Mouse (Mus musculus): ENCODE results near the gene Stk16.
A peak's percentile ranks its signal among the peaks of the same experiment; 100 is the strongest.

The Stk16 gene

DNA sequence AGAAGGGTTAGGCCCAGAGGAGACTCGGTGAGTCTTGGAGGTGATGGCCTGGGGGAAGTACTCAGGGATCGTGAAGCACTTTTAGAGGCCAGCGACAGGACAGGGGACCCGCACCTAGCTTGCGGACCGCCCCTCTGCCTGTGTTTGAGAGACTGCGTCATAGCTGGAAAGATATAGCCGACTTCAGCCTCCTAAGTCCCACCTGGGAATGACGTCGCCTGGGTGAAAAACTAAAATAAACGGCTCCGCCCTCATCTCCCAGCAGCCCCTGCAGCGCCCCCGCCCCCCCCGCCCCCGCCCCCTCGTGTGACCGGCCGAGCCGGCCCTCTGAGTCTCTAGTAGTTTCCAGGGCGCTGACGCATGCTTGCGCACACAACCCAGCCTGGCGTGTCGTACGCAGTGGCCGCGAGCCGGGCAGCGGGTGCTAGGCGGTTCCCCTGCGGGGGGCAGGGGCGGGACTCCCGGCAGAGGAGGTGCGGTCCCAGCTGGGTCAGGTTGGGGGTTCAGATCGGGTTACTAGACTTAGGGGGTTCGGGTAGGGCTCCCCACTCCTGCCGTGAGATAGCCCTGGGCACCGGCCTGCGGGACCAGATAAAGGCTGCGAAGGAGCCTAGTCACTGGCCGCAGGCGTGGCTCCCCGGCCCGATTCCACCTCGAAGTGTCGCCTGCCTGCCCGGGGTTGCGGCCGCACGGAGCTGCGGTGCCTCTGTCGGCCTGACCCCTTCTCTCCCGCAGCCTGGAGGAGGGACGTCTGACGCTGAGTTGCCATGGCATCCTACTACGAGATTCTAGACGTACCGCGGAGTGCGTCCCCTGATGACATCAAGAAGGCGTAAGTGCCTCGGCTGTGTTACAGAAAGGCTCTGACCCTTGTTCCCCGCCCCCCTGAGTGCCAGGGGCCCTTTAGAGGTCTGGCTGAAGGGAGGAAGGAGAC, 25.7 kb downstream of the Stk16 start, which contains the start of gene Dnajb2:
Gene Dnajb2 (plus strand): TSS at position 290 of the 934 bp plus-strand sequence.
- peak; percentile 89 for DNase-seq (ENCODE audit: low read depth, low spot score)

DNA sequence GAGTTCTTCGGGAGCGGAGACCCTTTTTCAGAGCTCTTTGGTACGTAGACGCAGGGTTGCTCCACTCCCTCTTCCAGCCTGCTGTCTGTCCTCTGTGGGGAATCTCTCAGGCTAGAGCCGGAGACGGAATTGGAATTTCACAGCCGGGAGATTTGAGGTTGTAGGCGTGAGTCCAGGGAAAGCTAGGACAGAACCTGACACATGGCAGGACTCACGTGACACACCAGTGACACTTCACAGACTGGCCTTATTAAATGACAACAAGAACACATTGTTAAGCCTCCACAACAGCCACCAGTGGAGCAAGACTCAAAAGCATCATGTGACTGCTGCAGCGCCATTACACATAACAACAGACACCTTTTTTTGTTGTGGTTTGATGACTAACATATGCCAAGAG, 29.0 kb downstream of the Stk16 start:
- DNase-seq (ENCODE audit: low read depth, low spot score), result no peak

DNA sequence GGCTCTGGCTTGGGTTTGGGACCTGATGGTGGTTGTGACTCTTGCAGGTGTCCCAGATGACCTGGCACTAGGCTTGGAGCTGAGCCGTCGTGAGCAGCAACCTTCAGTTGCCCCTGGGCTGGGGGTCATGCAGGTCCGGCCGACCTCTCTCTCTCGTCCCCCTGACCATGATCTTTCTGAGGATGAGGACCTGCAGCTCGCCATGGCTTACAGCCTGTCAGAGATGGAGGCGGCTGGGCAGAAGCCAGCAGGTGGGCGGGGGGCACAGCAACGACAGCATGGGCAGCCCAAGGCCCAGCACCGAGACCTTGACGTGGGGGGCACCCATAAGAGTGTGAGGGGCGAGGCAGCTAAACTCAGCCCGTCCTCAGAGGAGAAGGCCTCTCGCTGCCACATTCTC, 32.8 kb downstream of the Stk16 start:
- DNase-seq (ENCODE audit: low read depth, low spot score), result no peak

DNA sequence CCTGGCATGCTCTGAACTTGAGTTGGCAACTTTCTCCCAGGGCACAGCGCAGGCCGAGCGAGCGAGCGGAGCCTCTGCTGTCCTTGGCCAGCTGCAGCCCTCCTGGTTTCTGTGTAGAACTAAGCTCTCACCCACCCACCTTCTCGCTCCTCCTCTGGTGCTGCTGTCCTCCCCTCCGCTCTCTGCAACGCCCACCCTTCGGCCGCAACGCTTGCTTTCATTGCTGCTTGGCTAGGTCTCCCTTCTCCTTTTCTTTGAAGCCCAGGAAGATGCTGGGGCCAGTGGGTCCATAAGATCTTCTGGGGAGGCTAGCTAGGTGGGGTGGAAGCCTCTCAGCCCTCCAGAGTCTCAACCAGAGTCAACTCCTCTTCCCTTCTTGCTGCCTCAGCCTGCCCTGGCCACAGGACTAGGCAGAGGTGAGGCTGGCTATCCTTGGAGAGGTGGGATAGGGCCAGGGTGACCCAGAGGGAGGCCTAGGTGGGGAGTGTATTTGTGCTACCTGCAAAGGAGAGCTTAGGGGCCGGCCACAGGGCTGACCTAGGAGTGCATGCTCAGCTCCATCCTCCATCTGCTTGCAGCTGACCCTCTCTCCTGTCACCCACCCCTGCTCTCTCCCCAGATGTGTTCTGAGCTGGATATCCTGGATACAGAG, 33.7 kb downstream of the Stk16 start:
- no peak for DNase-seq (ENCODE audit: low read depth, low spot score)

DNA sequence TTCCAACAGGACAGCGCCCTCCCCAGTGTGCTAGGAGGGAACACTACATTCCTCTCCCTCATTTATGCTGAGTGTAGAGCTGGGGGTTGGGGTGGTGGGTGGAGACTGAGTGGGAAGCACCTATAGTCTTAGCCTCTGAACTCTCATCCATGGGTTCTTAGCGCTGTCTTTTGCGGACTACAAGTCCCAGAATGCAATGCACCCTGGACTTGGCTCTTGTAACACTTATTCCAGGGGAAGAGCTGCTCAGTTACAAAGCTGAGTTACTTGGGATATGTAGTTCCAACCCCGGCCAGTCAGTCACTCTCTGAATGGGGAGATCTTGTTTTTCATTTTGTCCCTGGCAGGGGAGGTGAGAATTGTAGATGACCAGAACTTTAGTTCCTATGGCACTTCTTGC, 34.2 kb downstream of the Stk16 start:
- DNase-seq (ENCODE audit: low read depth, low spot score), result peak; percentile 26

- DNase-seq (ENCODE audit: low read depth, low spot score), result no peak
Measured at GRCm38 (mm10) chr1:75247071-75247930, 36.7 kb downstream of the Stk16 start.

DNA sequence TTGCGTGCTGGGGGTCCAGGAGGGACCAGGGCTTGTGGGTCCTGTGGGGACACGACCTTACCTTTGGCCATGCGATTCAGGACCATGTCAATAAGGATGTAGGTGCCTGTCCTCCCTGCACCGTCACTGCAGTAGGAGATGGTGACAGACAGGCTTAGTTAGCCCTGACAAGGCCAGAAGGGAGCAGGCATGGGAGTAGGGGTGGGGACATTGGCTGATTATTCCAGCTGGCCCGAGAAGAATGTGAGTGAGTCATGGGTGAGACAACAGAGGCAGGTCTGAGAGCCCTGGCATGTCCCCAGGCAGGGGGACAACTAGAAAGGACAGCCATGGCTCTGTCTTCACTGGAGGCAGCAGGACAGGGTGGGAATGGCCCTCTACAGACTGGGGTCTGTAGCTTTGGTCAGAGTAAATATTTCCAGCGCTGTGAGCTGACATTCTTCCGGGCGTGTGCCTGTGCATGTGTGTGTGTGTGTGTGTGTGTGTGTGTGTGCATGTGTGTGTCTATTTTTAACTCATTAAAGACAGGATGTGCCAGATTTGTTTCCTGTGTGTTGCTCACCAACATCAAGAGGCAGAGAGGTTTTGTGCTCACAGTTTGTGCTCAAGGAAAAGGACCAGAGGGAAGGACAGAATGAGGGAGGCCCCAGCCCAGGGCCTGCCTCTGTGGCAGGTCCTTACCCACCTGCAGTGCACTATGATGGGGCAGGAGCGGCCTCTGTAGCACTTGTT, 37.6 kb downstream of the Stk16 start:
- DNase-seq (ENCODE audit: low read depth, low spot score), result no peak

- DNase-seq (ENCODE audit: low read depth, low spot score), result peak; percentile 16
Measured at GRCm38 (mm10) chr1:75250498-75250897, 39.9 kb downstream of the Stk16 start.

DNA sequence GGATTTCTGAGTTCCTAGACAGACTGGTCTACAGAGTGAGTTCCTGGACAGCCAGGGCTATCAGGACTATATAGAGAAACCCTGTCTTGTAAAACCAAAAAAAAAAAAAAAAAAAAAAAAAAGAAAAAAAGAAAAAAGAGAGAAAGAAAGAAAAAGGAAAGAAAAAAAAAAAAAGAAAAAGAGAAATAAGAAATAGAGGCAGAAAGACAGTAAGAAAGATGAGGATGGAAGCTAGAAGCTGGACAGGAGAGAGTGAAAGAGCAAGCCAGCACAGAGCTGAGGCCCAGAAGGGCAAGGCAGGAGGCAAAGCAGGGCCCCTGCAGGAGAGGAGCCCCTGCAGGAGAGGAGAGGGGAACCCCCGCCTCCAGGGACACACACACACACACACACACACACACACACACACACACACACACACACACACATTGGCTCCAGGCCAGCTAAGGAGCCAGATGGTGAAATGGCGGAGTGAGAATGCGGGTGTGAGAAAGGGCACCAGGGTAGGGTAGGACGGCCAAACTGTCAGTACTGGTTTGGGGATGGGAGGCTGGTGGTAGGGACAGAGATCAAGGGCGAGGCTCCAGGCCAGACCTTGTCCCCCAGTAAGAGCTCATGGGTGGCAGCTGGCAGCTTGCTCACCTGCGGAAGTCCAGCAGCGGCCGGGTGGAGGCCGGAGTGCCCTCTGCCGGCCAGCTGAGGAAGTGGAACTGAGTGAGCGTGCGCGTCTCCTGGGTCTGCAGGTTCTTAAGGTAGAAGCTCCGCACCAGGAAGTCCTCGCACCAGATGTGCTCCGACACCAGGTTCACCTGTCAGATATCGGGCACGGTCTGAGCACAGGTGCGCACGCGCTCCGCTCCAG, 40.7 kb downstream of the Stk16 start:
- DNase-seq (ENCODE audit: low read depth, low spot score), result peak; percentile 93

DNA sequence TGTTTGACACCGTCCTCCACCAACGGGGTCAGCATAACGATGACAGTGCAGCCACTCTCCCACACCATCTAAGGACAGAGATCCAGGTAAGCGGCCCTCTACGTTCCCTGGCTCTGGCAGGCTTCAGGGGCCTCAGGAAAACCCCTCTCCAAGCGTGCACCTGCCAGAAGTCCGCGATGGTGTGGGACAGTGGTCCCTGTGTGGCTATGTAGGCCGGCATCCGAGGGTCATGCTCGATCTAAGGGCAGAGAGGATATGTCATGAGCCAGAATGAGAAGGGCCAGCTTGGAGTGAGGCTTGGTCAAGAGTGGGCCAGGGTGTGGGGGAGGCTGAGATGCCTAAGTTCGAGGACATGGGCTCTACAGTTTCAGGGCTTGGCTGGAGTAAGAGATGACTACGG, 41.7 kb downstream of the Stk16 start:
- DNase-seq (ENCODE audit: low read depth, low spot score), result no peak

DNA sequence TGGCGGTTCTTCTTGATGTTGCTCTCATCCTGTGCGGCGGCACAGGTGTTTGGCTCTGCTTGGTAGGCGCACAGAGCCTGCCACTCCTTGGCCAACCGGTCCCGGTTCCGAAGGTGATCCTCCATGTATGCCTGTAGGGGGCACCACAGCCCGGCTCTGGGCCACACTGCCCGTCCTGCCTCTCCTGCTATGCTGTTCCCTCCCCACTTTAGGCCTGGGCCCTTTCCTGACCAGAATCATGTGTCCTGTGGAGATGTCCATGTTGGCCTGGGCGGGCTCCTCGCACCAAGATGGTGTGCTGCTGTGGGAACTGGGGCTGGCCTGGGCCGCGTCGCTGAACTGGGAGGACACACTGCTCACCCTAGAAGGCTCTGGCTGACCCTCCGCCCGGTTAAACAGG, 42.4 kb downstream of the Stk16 start:
- DNase-seq (ENCODE audit: low read depth, low spot score), result no peak

GRCm38 (mm10) chr1:75253849-75254624, 43.4 kb downstream of the Stk16 start:
- peak; percentile 81 for DNase-seq (ENCODE audit: low read depth, low spot score)

- no peak for DNase-seq (ENCODE audit: low read depth, low spot score)
Measured at GRCm38 (mm10) chr1:75254625-75255013, 44.0 kb downstream of the Stk16 start.

DNA sequence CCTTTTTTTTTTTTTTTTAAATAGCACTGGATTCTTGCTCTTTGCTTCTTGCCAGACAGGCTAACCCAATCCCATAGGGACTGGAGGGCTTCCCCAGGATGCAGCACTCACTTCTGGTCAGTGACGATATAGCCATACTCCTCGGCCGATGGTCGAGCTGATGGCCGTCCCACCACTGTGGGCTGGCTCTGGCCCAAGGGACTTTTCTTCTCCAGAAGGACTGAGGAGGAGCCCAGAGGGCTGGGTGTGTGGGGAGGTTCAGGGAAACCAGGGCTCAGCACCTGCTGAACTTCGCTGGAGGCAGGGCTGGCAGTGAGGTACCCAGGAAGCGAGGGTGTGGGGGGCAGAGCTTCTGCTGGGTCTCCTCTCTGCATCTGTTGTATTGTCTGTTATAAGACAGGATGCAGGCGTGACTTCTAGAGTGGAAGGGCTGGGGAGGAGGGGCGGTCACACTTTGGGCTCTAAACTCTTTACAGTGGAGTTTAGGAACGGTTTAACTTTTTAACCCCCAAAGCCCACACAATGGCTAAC, 44.9 kb downstream of the Stk16 start:
- no peak for DNase-seq (ENCODE audit: low read depth, low spot score)

DNA sequence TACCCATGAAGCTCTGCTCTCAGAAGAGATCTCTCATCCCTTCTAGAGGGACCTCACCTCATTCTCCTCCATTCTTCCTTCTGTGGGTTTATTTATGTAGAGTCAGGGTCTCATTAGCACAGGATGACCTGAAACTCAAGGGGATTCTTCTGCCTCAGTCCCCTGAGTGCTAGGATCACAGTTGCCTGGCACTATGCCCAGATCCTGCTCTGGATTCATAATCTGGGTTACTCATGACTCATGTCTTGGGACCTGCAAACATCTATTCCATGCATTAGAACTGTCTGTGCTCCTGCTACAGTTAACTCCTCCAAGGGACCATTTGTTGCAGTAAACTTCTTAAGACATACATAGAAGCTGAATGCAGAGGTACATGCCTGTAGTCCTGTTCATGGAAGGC, 50.6 kb downstream of the Stk16 start:
- no peak for DNase-seq (ENCODE audit: low read depth, low spot score)

DNA sequence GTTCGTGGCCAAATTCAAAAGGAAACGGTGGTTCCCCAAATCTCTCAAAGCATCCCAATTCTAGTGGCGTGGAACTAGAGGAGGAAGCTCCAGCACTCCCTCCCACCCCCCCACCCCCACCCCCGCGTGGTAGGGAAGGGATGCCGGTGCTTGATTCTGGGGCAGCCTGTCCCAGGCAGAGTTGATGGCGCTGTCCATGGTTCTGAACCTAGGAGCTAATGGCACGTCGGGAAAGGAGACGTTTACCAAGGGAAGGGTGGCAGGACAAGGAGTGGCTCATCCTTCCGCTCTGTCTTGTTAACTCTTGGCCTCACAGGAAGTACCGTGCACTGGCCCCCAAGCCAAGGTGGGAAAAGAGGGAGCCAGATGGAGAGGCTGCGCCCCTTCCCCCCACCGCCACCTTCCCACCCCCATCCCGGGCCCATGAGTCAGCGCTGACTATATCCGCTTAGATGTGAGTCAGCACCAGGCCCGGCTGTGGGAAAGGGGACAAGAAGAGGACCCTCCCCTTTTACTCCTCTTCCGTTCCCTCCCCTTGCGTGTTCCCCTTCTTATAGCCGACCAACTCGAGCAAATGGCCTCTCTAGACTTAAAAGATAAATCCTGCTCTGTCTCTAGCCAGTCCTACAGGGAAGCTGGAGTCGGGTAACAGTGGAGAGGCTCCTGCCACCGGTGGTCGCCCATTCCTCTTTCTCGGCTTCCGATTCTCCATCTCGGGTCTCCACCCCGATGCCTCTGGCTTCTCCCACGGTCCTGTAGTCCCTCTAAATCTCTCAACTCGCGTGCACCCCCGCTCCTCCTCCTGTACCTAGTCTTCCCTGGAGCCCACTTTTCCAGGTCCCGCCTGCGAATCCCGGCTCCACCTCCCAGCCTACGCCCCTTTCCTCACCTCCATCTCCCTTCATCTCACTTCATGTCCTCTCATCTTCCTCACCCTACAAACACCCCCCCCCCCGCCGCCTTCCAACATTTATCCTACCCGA, 52.6 kb downstream of the Stk16 start:
- no peak for DNase-seq (ENCODE audit: low read depth, low spot score)

GRCm38 (mm10) chr1:75264091-75264880, 53.6 kb downstream of the Stk16 start, which contains the start of gene Ptprn:
Gene Ptprn (minus strand): TSS chr1:75264502.
- DNase-seq (ENCODE audit: low read depth, low spot score), result no peak

Data from A20 (cell line).